Mouse (Mus musculus) urinary bladder, postnatal 4 days (tissue): Measurements from ENCODE around the gene Unc119.

Source experiments
- DNase-seq, 2 experiments: peaks; one replicate each; pipeline ENCODE4 v3.0.0; 2021 to 2022; ENCODE audit warnings: low spot score in 2 of 2

The Unc119 gene

GRCm38 (mm10) chr11:78344328-78344889 lies 1.1 kb downstream of the Unc119 start:
- no peak for DNase-seq

DNA sequence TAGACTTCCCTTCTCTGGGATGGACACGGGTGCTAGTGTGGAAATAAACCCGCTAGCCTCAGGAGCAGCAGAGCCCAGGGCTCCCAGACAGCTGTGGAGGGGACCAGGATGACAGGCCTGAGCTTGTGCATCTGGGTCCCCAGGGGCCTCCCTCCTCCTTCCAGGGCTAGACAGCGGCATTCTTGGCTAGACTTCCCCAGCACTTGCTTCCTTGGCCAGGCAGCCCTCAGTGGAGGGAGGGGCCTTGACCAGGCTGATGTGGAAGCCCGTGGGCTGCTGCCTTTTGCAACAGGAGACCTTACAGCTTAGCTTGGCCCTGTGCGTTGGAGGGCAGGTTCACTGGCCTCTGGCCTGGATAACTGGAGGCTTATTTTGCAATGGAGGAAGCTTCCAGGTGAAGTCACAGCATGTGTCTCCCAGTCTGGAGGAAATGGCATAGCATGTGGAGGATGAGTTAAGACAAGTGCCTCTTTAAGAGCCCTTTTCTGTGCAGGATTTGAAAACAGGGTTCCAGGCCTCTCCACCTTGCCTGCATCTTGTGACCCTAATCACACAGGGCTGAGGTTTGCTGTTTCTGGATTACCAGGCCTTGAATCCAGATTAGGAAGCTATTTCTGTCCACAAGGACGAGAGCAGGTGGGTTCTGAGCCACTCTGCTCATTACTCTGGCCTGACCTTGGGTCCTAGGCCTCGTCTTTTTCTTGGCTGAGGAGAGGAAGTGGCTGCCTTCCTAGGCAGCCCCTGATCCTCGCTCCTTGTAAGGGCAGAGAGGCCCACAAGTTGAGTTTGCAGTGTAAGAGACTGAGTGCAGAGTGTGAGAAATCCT lies 1.8 kb downstream of the Unc119 start:
- peak; percentile 74 to 75 for DNase-seq

DNA sequence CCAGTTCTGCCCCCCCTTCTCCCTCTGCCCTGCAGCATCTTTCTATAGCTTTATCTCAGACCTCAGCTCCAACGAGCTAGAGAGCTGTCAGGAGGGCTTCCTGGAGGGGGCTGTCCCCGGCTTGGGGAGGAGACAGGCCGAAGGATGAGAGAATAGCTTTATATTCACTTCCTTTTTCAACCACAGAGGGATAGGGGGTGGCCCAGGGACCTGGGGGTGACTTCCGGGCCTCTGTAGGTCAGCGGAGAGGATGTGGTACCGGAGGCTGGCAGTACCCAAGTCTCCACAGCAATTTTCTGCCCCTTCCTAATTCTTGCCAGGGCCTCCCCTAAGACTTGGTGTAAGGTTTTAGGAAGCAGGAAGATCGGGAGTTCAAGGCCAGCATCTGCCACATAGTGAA lies 2.5 kb downstream of the Unc119 start:
- no peak for DNase-seq

DNA sequence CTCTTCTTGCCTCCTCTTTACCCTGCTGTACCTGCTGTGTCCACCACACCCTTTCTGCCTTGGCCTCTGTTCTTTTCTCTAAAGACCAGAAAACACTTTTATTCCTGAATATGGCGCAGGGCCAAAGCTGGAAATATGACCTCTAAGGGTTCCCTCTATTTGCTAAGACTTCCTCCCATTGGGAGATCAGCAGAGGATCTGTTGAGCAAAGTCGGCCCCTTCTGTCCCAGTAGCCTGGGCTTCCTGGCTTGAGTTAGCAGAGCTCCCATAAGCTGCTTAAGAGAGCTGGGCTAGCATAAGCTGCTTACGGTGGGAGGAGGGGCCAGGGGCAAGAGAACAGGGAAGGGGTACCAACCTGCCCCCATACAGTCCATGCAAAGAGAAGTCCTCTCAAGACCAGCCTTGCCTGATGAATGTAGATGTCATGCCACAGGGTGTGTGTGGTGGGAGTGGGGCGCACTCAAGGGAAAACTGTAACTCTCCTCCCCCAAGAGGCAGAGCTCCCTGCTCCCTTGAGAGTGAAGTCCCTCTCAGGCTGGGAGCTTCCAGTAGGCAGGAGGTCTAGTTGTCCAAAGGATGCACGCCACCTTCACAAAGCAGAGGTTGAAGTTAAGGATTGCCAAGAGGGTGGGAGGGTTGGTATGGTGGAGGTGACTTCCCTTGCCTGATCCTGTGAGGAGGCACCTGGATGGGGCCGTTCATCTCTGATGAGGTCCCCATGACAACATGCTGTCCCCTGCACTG lies 3.2 kb downstream of the Unc119 start:
- no peak for DNase-seq

GRCm38 (mm10) chr11:78347070-78347754 lies 3.9 kb downstream of the Unc119 start:
- DNase-seq, result no peak

DNA sequence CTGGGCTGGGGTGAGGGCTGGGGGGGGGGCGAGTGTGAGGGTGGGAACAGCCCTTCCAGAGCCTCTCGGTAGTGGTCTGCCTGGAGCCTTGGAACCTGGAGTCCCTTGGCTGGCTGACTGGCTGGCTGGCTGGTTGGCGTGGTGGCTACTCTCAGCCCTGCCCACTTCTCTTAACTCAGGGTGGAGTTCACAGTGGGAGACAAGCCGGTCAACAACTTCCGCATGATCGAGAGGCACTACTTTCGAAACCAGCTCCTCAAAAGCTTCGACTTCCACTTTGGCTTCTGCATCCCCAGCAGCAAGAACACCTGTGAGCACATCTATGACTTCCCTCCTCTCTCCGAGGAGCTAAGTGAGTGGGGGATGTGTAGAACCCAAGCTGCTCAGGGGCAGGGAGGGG lies 4.6 kb downstream of the Unc119 start:
- no peak for DNase-seq

DNA sequence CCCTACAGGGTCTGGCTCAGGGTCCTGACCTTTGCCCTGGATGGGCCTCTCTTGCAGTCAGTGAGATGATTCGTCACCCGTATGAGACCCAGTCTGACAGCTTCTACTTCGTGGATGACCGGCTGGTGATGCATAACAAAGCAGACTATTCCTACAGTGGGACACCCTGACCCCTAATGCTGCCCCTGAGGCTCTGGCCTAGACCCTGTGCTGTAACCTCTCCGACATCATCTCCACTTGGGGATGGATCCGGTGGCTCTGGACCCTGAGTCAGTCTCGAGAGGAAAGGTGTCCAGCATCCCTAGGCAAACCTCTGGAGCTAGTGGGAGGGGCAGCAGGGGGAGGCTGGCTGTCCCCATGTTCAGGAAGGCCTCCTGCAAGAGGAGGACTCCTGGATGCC lies 5.2 kb downstream of the Unc119 start:
- no peak for DNase-seq

DNA sequence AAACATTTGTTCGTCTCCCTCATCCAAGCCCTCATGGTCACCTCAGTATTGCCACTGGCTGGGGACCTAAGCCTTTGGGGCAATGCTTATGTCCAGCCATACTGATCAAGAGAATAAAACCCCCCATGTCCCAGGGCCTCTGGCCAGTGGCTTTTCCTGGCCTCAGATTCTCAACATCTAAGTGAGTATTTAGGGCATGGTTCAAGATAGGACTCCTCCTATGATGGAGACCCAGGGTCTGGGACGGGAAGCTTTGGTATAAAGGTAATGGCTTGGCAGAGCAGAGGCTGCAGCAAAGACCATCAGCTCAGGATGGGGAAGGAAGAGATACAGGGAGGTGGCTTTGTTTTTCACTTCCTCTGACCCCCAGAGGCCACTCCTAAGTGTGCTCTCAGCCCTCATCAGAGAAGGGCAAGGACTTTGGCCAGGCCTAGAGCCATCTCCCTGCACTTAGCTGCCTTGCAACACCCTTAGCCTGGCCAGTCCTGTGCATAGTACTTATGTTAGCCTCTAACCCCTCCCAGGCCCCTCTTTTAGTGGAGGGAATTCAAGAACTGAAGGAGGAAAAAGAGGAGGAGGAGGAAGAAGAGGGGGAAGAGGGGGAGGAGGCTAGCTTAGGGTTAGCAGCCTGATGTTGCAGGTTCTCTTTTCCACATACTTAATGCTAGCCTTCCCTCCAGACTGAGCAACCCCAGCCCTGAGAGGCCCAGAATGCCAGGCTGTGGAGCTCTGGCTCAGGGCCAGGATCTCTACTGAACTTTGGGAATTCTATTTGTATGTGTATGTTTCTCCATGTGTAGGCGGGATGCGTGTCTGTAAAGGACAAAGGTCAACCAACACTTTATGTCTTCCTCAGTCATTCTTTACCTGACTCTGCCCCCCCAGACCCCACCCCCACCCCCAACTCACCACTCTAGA lies 6.4 kb downstream of the Unc119 start:
- no peak for DNase-seq

GRCm38 (mm10) chr11:78353081-78353480 lies 9.8 kb downstream of the Unc119 start:
- DNase-seq, result no peak

- DNase-seq, result no peak
Observed at GRCm38 (mm10) chr11:78354905-78355304, 11.6 kb downstream of the Unc119 start.

- peak in 1 of 2 experiments; percentile 77 for DNase-seq
Observed at GRCm38 (mm10) chr11:78355471-78356238, 12.4 kb downstream of the Unc119 start.

- DNase-seq, result no peak
Observed at GRCm38 (mm10) chr11:78358330-78359007, 15.2 kb downstream of the Unc119 start.

DNA sequence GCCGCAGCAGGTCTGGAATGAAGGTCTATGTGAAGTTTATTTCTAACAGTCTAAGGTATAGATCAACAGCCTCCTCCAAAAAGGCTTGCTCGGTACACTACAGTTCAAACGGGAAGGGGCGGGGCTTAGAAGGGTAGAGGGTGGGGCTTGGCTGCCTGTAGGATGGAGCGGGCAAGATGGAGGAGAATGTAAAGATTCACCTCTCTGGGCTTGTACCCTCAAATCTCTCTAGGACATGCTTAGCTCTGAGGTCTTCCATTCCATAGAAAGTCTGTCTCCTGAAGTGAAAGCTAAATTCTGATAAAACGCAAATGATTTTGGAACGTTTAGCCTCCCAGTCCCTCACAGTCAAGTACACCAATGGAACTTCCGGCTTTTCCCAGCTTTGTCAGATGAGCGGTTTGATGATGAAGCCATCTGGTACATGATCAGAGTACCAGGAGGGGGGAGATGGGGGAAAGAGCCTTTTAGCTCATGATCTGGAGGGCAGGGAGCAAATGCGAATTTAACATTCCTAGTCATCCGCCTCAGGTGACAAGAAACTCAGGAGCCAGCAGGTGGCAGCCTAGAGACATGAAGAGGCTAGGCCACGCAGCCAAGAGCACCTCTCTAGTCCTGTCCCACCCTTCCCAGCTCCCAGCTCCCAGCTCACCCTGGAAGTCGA lies 17.0 kb downstream of the Unc119 start:
- DNase-seq, result peak; percentile 57 to 80

DNA sequence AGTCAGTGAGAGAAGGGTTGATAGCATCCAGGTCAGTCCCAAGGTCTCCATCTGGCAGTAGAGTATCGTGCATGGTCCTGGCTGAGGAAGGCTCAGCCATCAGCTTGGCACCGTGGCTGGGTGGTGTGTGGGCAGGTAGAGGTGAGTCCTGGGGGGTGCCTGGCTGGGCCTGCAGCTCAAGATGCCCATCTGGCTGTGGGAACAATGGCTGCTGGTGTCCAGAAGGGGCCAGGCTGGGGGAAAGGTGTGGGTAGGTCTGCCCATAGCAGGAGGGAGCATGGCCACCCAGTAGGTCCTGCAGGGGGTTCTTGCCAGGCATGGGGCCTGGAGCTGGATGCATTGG lies 17.5 kb downstream of the Unc119 start:
- DNase-seq, result no peak

DNA sequence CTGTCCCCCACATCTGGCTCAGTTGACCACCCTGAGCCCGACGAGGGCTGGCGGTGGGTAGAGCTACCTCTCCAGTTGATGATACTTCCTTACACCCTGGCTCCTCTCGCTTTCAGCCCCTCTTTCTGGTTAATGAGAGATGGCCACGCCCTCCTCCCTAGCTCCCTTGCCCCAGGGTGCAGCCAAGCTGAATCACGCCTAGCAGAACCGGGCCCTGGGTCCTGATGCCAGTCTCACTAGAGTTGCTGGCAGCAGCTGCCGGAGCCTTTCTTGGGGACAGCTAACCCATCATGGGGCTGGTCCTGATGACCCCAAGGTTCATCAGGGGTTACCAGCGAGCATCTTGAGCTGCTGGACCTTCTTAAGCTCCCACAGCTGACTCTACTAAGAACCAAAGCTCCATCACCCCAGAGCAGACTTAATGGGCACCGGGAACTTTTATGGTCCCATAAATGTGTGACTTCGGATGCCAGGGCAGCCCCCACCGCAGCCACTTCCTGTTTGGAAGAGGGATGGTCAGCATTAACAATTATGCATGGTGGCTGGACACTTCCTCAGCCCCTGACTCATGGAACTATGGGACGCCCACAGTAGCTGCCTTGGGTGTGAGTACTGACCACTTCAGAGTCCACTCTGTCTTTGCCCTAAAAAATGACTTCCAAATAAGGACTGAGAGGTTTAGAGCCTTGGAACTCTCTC lies 20.2 kb downstream of the Unc119 start:
- DNase-seq, result no peak

DNA sequence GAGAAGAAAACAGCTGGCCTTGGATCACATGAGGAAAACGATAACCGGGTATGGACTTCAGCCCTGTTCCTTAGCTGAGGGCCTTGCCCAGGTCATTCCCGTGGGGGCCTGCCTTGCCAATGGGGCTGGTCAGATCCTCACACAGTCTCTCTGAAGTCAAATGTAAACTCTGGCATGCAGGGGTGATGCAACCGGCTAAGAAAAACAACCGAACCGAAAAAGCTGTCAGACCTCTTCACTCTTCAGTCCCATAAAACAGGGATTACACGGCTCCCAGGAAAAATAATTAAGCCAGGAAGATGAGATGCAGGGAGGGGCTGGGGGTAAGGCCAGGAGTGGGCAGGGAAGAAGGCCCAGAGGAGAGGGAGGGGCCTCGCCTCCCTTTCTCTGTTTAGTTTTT lies 20.8 kb downstream of the Unc119 start:
- no peak for DNase-seq

DNA sequence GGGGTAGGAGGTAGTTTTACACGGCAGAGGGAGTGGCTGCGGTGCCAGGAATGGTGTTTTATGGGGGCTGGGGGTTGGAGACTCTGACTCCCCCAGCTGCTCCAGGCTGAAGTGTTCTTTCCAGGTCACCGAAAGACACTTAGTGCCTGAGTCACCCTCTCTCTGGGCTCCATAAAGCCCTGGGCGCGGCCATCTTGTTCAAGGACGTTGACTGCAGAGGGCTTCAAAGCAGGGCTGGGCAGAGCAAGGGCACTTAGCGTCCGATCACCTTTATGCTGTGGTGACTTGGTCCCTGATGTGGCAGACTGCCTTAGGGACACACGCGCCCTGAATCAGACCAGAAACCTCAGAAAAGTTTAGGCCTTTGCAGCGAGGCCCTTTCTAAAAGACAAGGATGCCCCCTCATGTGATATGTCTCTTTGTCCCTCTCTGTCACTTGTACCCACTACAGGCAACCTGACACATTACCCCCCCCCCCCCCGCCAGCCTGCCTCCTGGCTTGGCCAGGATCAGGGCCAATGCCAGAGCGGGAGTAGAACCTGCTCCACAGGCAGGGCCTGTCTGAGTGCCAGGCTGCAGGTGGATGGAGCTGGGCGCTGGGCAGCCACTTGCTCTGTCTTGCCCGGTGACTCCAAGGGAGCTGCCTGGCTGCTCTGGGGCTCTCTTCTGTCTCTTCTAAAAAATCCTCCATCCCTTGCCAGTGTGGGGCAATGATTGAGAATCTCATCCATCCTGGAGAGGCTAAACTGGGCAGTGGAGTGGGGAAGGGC lies 24.4 kb downstream of the Unc119 start:
- DNase-seq, result no peak

- DNase-seq, result no peak
Observed at GRCm38 (mm10) chr11:78370389-78370788, 27.1 kb downstream of the Unc119 start.
